Mouse (Mus musculus) cerebellum, adult 2 months (tissue): ENCODE results near the gene Slc38a11. TPM values are rescaled to one million over a fixed set of nuclear protein-coding genes. Genes with fewer than 3 reads are reported as not detected.

Experiments
- DNase-seq, 2 experiments: peaks; one replicate each; pipeline ENCODE4 v3.0.0; 2021
- H3K27ac ChIP-seq: fragments of 200-500 bp; 2 replicates; pipeline ENCODE4 v1.5.1; 2012; ENCODE audit warnings: low read length, control low read depth, inconsistent platforms; ENCODE audit not compliant: insufficient read depth
- H3K27me3 ChIP-seq: fragments of 200-500 bp; 2 replicates; pipeline ENCODE4 v1.6.1; 2012; ENCODE audit warnings: inconsistent platforms, mild to moderate bottlenecking, low read length, moderate library complexity; ENCODE audit not compliant: control insufficient read depth, insufficient read depth
- H3K4me1 ChIP-seq: fragments of 200-500 bp; 2 replicates; pipeline ENCODE4 v1.6.1; 2011; ENCODE audit warnings: low read length; ENCODE audit not compliant: control insufficient read depth, insufficient read depth
- H3K4me3 ChIP-seq: fragments of 200-500 bp; replicated peaks from 2 replicates; pipeline ENCODE3; 2011; ENCODE audit warnings: mild to moderate bottlenecking, low read depth, low read length, control low read depth; ENCODE audit not compliant: insufficient read depth
- CTCF ChIP-seq: fragments of 200-500 bp; IDR thresholded peaks from 2 replicates; pipeline ENCODE4 v1.5.1; 2011; ENCODE audit warnings: low read depth, mild to moderate bottlenecking, control low read depth, low read length, moderate library complexity, borderline replicate concordance; ENCODE audit not compliant: insufficient read depth
- POLR2A ChIP-seq: fragments of 200-500 bp; IDR thresholded peaks from 2 replicates; pipeline ENCODE4 v1.6.1; 2011; ENCODE audit warnings: low read length, control low read depth, borderline replicate concordance; ENCODE audit not compliant: insufficient read depth
- WGBS: fragments of 180-500 bp; shearing (Covaris S2); methylation state at CpG from one replicate; pipeline ENCODE4 v1.1.7; 2018; 5-methylcytosine and 5-hydroxymethylcytosine counted together
- polyA plus RNA-seq: library from polyadenylated mRNA; depleted of rRNA; stranded (reverse); fragments of >200 nt; gene quantifications from 2 replicates; pipeline ENCODE4 v1.2.3, GENCODE M21; 2012; rRNA removed

The Slc38a11 gene
- polyA plus RNA-seq, 1 experiment = 2.8 TPM

DNA sequence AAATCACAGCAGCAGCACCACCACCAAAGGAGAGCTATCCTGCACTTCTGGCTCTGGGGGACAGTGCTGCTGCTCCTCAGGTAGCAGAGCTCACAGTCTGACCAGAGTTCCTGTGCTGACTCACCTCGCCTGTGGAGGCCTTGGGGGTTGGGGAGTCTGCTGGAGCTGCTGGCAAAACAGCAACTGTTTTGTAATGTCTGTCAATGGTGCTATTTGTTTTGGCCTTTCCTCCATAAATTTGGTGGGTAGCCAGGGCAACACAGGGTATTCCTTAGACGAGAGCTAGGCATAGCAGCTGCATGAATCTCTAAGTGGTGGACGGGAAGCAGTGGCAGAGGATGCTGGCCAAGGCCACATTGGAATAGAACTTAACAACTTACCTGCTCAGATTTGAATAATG, 78.5 kb downstream of the Slc38a11 start:
- Histone ChIP-seq H3K4me3 (no peak overlapping the region), H3K27me3 (no peaks in the 10 kb centered on the region), H3K27ac (no peak overlapping the region), H3K4me1 (no peaks in the 10 kb centered on the region; the same call in 1 of the 2 replicates)
- 33% methylated on average over 3 of the region's 3 CpGs for WGBS
- DNase-seq = peak in 1 of 2 experiments; percentile 5
- no peak for TF ChIP-seq CTCF
- no peak for TF ChIP-seq POLR2A

GRCm38 (mm10) chr2:65282979-65283378, 80.9 kb downstream of the Slc38a11 start:
- TF ChIP-seq POLR2A (no peak), CTCF (no peak)
- Histone ChIP-seq H3K4me3 (no peak overlapping the region), H3K27me3 (no peaks in the 10 kb centered on the region), H3K27ac (no peak overlapping the region), H3K4me1 (no peaks in the 10 kb centered on the region)
- 91% methylated on average over 6 of the region's 6 CpGs for WGBS
- no peak for DNase-seq

GRCm38 (mm10) chr2:65279029-65279690, 84.7 kb downstream of the Slc38a11 start:
- DNase-seq = no peak
- TF ChIP-seq POLR2A = no peak
- no peak for TF ChIP-seq CTCF
- Histone ChIP-seq H3K27me3 (no peaks in the 10 kb centered on the region), H3K27ac (no peak overlapping the region), H3K4me3 (no peak overlapping the region), H3K4me1 (no peaks in the 10 kb centered on the region)
- WGBS = 40% methylated on average over 4 of the region's 4 CpGs

- 49% methylated on average over 6 of the region's 6 CpGs for WGBS
- DNase-seq = no peak
- no peak overlapping the region for H3K27ac ChIP-seq
- no peak for TF ChIP-seq CTCF
- TF ChIP-seq POLR2A = no peak
- no peaks in the 10 kb centered on the region for H3K4me1 ChIP-seq
- H3K27me3 ChIP-seq = no peaks in the 10 kb centered on the region
- no peak overlapping the region for H3K4me3 ChIP-seq
Observed at GRCm38 (mm10) chr2:65275443-65276061, 88.3 kb downstream of the Slc38a11 start.

GRCm38 (mm10) chr2:65273910-65274309, 89.9 kb downstream of the Slc38a11 start:
- TF ChIP-seq POLR2A = no peak
- Histone ChIP-seq H3K4me1 (no peaks in the 10 kb centered on the region), H3K27ac (no peak overlapping the region), H3K27me3 (no peaks in the 10 kb centered on the region), H3K4me3 (no peak overlapping the region)
- 49% methylated on average over 2 of the region's 2 CpGs for WGBS
- no peak for DNase-seq

DNA sequence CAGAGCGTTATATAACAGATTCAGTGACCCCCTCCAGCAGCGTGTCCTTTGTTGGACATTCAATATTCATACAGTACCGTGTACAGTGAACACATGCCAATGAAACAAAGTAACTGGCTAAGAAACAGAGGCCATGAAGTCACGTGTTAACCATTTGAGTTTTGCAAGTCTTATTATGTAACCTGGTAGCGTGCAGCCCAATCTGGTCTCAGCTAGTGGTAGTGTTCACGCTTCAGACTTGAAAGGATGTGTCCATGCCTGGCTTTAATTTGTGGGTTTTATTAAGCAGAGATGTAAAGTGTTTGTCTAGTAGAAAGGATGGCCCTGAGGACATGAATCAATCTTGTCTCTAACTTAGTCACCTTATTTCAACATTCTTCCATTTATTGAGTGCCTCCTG, 95.1 kb downstream of the Slc38a11 start:
- no peaks in the 10 kb centered on the region for H3K27me3 ChIP-seq
- H3K27ac ChIP-seq = no peak overlapping the region
- 84% methylated on average over 6 of the region's 6 CpGs for WGBS
- no peaks in the 10 kb centered on the region for H3K4me1 ChIP-seq
- no peak for DNase-seq
- TF ChIP-seq CTCF = no peak
- no peak for TF ChIP-seq POLR2A
- H3K4me3 ChIP-seq = no peak overlapping the region

GRCm38 (mm10) chr2:65267834-65268233, 96.0 kb downstream of the Slc38a11 start:
- H3K4me3 ChIP-seq = no peak overlapping the region
- no peaks in the 10 kb centered on the region for H3K4me1 ChIP-seq
- H3K27me3 ChIP-seq = no peaks in the 10 kb centered on the region
- TF ChIP-seq CTCF = no peak
- TF ChIP-seq POLR2A = no peak
- no peak overlapping the region for H3K27ac ChIP-seq
- no peak for DNase-seq
- 63% methylated on average over 4 of the region's 4 CpGs for WGBS

GRCm38 (mm10) chr2:65266576-65267299, 97.1 kb downstream of the Slc38a11 start:
- H3K27me3 ChIP-seq = no peaks in the 10 kb centered on the region
- no peak overlapping the region for H3K4me3 ChIP-seq
- 75% methylated on average over 5 of the region's 5 CpGs for WGBS
- H3K27ac ChIP-seq = no peak overlapping the region
- DNase-seq = no peak
- TF ChIP-seq POLR2A (no peak), CTCF (no peak)
- no peaks in the 10 kb centered on the region for H3K4me1 ChIP-seq

Other genes with a start within 250 kb of the Slc38a11 start
- gene Cobll1, start 124.6 kb downstream of the Slc38a11 start, polyA plus RNA-seq = 10.7 and 11.0 TPM in 2 replicates
- gene Scn3a, start 203.6 kb upstream of the Slc38a11 start, polyA plus RNA-seq = 2.5 and 2.7 TPM in 2 replicates